Mouse (Mus musculus) CH12.LX (cell line): ENCODE results near the gene H1f0. TPM values are rescaled to one million over a fixed set of nuclear protein-coding genes. Genes with fewer than 3 reads are reported as not detected.

ENCODE experiments used
- DNase-seq: peaks from one replicate; pipeline ENCODE4 v3.0.0-alpha.2; 2013; ENCODE audit errors: extremely low read depth
- H3K27ac ChIP-seq: 2 replicates; pipeline ENCODE4 v1.5.1; 2012; ENCODE audit warnings: low read depth, mild to moderate bottlenecking, control low read depth, moderate library complexity; ENCODE audit not compliant: insufficient read depth
- H3K27me3 ChIP-seq: replicated peaks from 2 replicates; pipeline ENCODE3; 2012; ENCODE audit warnings: inconsistent platforms
- H3K36me3 ChIP-seq, 2 experiments: replicated peaks in 1 of 2; 2 replicates each; pipeline versions ENCODE3 to v1.6.1; 2012; ENCODE audit warnings: inconsistent platforms in 1 of 2, low read length in 1 of 2, mild to moderate bottlenecking in 1 of 2, mixed read lengths in 1 of 2, moderate library complexity in 1 of 2; ENCODE audit not compliant: control insufficient read depth in 1 of 2, insufficient read depth in 1 of 2
- H3K4me1 ChIP-seq, 2 experiments: 2 replicates each; pipeline ENCODE4 v1.6.1; 2012; ENCODE audit warnings: inconsistent platforms in 1 of 2, moderate library complexity in 1 of 2; ENCODE audit not compliant: insufficient read depth in 2 of 2, control insufficient read depth in 1 of 2
- H3K4me2 ChIP-seq: 2 replicates; pipeline ENCODE4 v1.6.1; 2012; ENCODE audit warnings: low read depth, mild to moderate bottlenecking, control low read depth; ENCODE audit not compliant: poor library complexity, insufficient read depth, severe bottlenecking
- H3K4me3 ChIP-seq, 3 experiments: fragments of 150-350 bp in 1 of 3; sonication (generic) in 1 of 3; replicated peaks in 1 of 3; 2 replicates each; pipeline versions ENCODE3 to v1.5.1; 2011 to 2012; ENCODE audit warnings: low read depth in 2 of 3, low read length in 2 of 3, mild to moderate bottlenecking in 2 of 3, moderate library complexity in 2 of 3, control low read depth in 1 of 3, improper control_type of control experiment in 1 of 3, inconsistent platforms in 1 of 3, mixed read lengths in 1 of 3; ENCODE audit not compliant: poor library complexity in 1 of 3
- H3K79me2 ChIP-seq: replicated peaks from 2 replicates; pipeline ENCODE4 v1.6.1; 2012; ENCODE audit warnings: mild to moderate bottlenecking, moderate library complexity; ENCODE audit not compliant: control insufficient read depth, poor library complexity, insufficient read depth, severe bottlenecking; ENCODE audit errors: extremely low read depth
- H3K9ac ChIP-seq: 2 replicates; pipeline ENCODE4 v1.6.1; 2012; ENCODE audit warnings: low read depth, mild to moderate bottlenecking, control low read depth, moderate library complexity; ENCODE audit not compliant: insufficient read depth
- H3K9me3 ChIP-seq: replicated peaks from 2 replicates; pipeline ENCODE3; 2012; ENCODE audit warnings: low read length, inconsistent platforms, mixed read lengths
- BHLHE40 ChIP-seq: IDR thresholded peaks from 2 replicates; pipeline ENCODE4 v1.6.1; 2011; ENCODE audit warnings: mild to moderate bottlenecking, low read depth, low read length, improper control_type of control experiment
- E2F4 ChIP-seq: IDR thresholded peaks from 2 replicates; pipeline ENCODE4 v1.6.1; 2011; ENCODE audit warnings: low read depth, low read length, improper control_type of control experiment; ENCODE audit not compliant: insufficient replicate concordance
- ELF1 ChIP-seq: IDR thresholded peaks from 2 replicates; pipeline ENCODE4 v1.6.1; 2014; ENCODE audit warnings: low read depth, mild to moderate bottlenecking, inconsistent platforms, low read length, improper control_type of control experiment
- ETS1 ChIP-seq: conservative IDR thresholded peaks from 2 replicates; pipeline ENCODE4 v1.6.1; 2012; ENCODE audit warnings: low read depth, mild to moderate bottlenecking, inconsistent platforms, low read length, improper control_type of control experiment, moderate library complexity
- HCFC1 ChIP-seq: IDR thresholded peaks from 2 replicates; pipeline ENCODE4 v1.6.1; 2012; ENCODE audit warnings: low read depth, mild to moderate bottlenecking, inconsistent platforms, low read length, improper control_type of control experiment
- JUN ChIP-seq: IDR thresholded peaks from 2 replicates; pipeline ENCODE4 v1.6.1; 2011; ENCODE audit warnings: low read depth, mild to moderate bottlenecking, low read length, improper control_type of control experiment, moderate library complexity; ENCODE audit not compliant: insufficient read depth
- JUND ChIP-seq: conservative IDR thresholded peaks from 2 replicates; pipeline ENCODE4 v1.6.1; 2011; ENCODE audit warnings: low read depth, low read length, improper control_type of control experiment
- KAT2A ChIP-seq: IDR thresholded peaks from 2 replicates; pipeline ENCODE4 v1.6.1; 2012; ENCODE audit warnings: low read length, improper control_type of control experiment, inconsistent platforms; ENCODE audit not compliant: insufficient replicate concordance
- MAZ ChIP-seq: IDR thresholded peaks from 2 replicates; pipeline ENCODE4 v1.6.1; 2012; ENCODE audit warnings: low read depth, mild to moderate bottlenecking, inconsistent platforms, low read length, improper control_type of control experiment, moderate library complexity
- MXI1 ChIP-seq: IDR thresholded peaks from 2 replicates; pipeline ENCODE4 v1.6.1; 2011; ENCODE audit warnings: mild to moderate bottlenecking, low read depth, low read length, improper control_type of control experiment
- NRF1 ChIP-seq: IDR thresholded peaks from 2 replicates; pipeline ENCODE4 v1.6.1; 2014; ENCODE audit warnings: low read depth, mild to moderate bottlenecking, inconsistent platforms, low read length, improper control_type of control experiment, moderate library complexity
- PAX5 ChIP-seq: IDR thresholded peaks from 2 replicates; pipeline ENCODE4 v1.6.1; 2012; ENCODE audit warnings: low read length, inconsistent platforms, mixed read lengths
- POLR2A ChIP-seq: IDR thresholded peaks from 2 replicates; pipeline ENCODE4 v1.6.1; 2011; ENCODE audit warnings: low read depth, mild to moderate bottlenecking, improper control_type of control experiment, low read length
- POLR2AphosphoS2 ChIP-seq: IDR thresholded peaks from 2 replicates; pipeline ENCODE4 v1.6.1; 2011; ENCODE audit warnings: low read depth, low read length, improper control_type of control experiment
- RCOR1 ChIP-seq: conservative IDR thresholded peaks from 2 replicates; pipeline ENCODE4 v1.6.1; 2012; ENCODE audit warnings: low read depth, mild to moderate bottlenecking, inconsistent platforms, low read length, improper control_type of control experiment
- TCF12 ChIP-seq: IDR thresholded peaks from 2 replicates; pipeline ENCODE4 v1.6.1; 2014; ENCODE audit warnings: low read depth, mild to moderate bottlenecking, inconsistent platforms, low read length, improper control_type of control experiment
- USF1 ChIP-seq: IDR thresholded peaks from 2 replicates; pipeline ENCODE4 v1.6.1; 2014; ENCODE audit warnings: low read depth, mild to moderate bottlenecking, inconsistent platforms, low read length, improper control_type of control experiment
- USF2 ChIP-seq: conservative IDR thresholded peaks from 2 replicates; pipeline ENCODE4 v1.6.1; 2011; ENCODE audit warnings: low read depth, low read length, improper control_type of control experiment
- ZKSCAN1 ChIP-seq: IDR thresholded peaks from 2 replicates; pipeline ENCODE4 v1.6.1; 2012; ENCODE audit warnings: low read depth, inconsistent platforms, low read length, improper control_type of control experiment, borderline replicate concordance
- ZMIZ1 ChIP-seq: IDR thresholded peaks from 2 replicates; pipeline ENCODE4 v1.6.1; 2012; ENCODE audit warnings: low read depth, mild to moderate bottlenecking, inconsistent platforms, low read length, improper control_type of control experiment
- dilution Hi-C: fragments of 300-500 bp; cut with MboI; formaldehyde crosslinking; loops from 2 replicates; pipeline ENCODE4 v1.14.3; 2020; ENCODE audit warnings: low sequenced_read_pairs; ENCODE audit not compliant: extremely low pct_unique_long_range_greater_than_20kb, extremely low pct_ligation_motif_present
- in situ Hi-C: fragments of 300-500 bp; cut with MboI; formaldehyde crosslinking; loops from 3 replicates; pipeline ENCODE4 v1.14.3; 2019; ENCODE audit warnings: low sequenced_read_pairs, low pct_ligation_motif_present, low pct_unique_long_range_greater_than_20kb, mixed read lengths
- polyA plus RNA-seq: library from polyadenylated mRNA; unstranded; fragments of >175 nt; gene quantifications from 2 replicates; pipeline ENCODE4 v1.2.1, GENCODE M21; 2012; ENCODE audit warnings: low read depth; ENCODE audit not compliant: insufficient read length
- total RNA-seq, 2 experiments: library from RNA; depleted of rRNA; stranded (reverse); fragments of 300-350 nt in 1 of 2; fragments of >200 nt in 1 of 2; gene quantifications; 2 replicates each; pipeline ENCODE4 v1.2.3; 2012 to 2014

Gene H1f0
- total and polyA plus RNA-seq, 3 experiments = 11.9 to 100 (median 15.9) TPM

- H3K79me2 ChIP-seq = no peaks in the 10 kb centered on the region
- H3K27ac ChIP-seq = no peak overlapping the region
- DNase-seq = no peak
- peaks cover under 1 to 15% of the 10 kb centered on the region in 2 experiments; a peak in 2 of 4 replicates for H3K4me1 ChIP-seq
- dilution Hi-C loops = no loop called here
- H3K4me3 ChIP-seq = no peak overlapping the region
- H3K4me2 ChIP-seq = no peak overlapping the region
- no peaks in the 10 kb centered on the region for H3K27me3 ChIP-seq
- H3K36me3 ChIP-seq = peaks cover 52 to 71% of the 10 kb centered on the region in 2 experiments
- in situ Hi-C loops = loop anchor here (5.0 kb wide), 1 partner anchor 53 kb away; no protein-coding TSS in a partner anchor
- H3K9me3 ChIP-seq = no peaks in the 10 kb centered on the region
- no peak overlapping the region for H3K9ac ChIP-seq
- TF ChIP-seq POLR2A = no peak
These were observed 22.7 kb upstream of the H1f0 start for GRCm38 (mm10) chr15:79005581-79005980.

GRCm38 (mm10) chr15:79006638-79007037 is 21.6 kb upstream of the H1f0 start:
- TF ChIP-seq USF2 (no peak), KAT2A (no peak), RCOR1 (no peak), ELF1 (no peak), BHLHE40 (no peak), ETS1 (no peak)

GRCm38 (mm10) chr15:79007059-79007458 is 21.2 kb upstream of the H1f0 start:
- H3K4me1 ChIP-seq = peaks cover 0 to 6% of the 10 kb centered on the region in 2 experiments; a peak in 1 of 4 replicates
- no peaks in the 10 kb centered on the region for H3K79me2 ChIP-seq
- no peaks in the 10 kb centered on the region for H3K27me3 ChIP-seq
- H3K9ac ChIP-seq = no peak overlapping the region
- dilution Hi-C loops (no loop called here), in situ Hi-C loops (loop anchor here (5.0 kb wide), 1 partner anchor 55 kb away; no protein-coding TSS in a partner anchor)
- peaks cover 39 to 56% of the 10 kb centered on the region in 2 experiments for H3K36me3 ChIP-seq
- H3K4me2 ChIP-seq = no peak overlapping the region
- no peak for DNase-seq
- H3K9me3 ChIP-seq = no peaks in the 10 kb centered on the region
- no peak overlapping the region for H3K4me3 ChIP-seq
- no peak for TF ChIP-seq ZKSCAN1
- TF ChIP-seq NRF1 = no peak
- no peak for TF ChIP-seq E2F4
- TF ChIP-seq PAX5 = no peak
- TF ChIP-seq TCF12 = no peak
- TF ChIP-seq MAZ = no peak
- TF ChIP-seq JUN = no peak
- TF ChIP-seq USF1 = no peak
- no peak for TF ChIP-seq JUND
- TF ChIP-seq POLR2AphosphoS2 = no peak
- TF ChIP-seq HCFC1 = no peak
- no peak for TF ChIP-seq ELF1
- no peak for TF ChIP-seq RCOR1
- TF ChIP-seq ZMIZ1 = no peak
- no peak for TF ChIP-seq MXI1
- H3K27ac ChIP-seq = no peak overlapping the region

More at GRCm38 (mm10) chr15:79006638-79007037, 21.6 kb upstream of the H1f0 start:
- no peak overlapping the region for H3K9ac ChIP-seq
- DNase-seq = no peak
- dilution Hi-C loops (no loop called here), in situ Hi-C loops (loop anchor here (5.0 kb wide), 1 partner anchor 54 kb away; no protein-coding TSS in a partner anchor)
- H3K27me3 ChIP-seq = no peaks in the 10 kb centered on the region
- no peaks in the 10 kb centered on the region for H3K9me3 ChIP-seq
- no peaks in the 10 kb centered on the region for H3K79me2 ChIP-seq
- no peak overlapping the region for H3K27ac ChIP-seq
- H3K4me2 ChIP-seq = no peak overlapping the region
- peaks cover 0 to 6% of the 10 kb centered on the region in 2 experiments; a peak in 1 of 4 replicates for H3K4me1 ChIP-seq
- H3K4me3 ChIP-seq = no peak overlapping the region
- H3K36me3 ChIP-seq = peaks cover 44 to 60% of the 10 kb centered on the region in 2 experiments
